Mouse (Mus musculus): ENCODE measurements around the gene Ubqln4. TPM values are rescaled to one million over a fixed set of nuclear protein-coding genes. Genes with fewer than 3 reads are reported as not detected.
A peak's percentile ranks its signal among the peaks of the same experiment; 100 is the strongest.

The Ubqln4 gene
- polyA plus RNA-seq, 1 experiment from 2014 or later, result 84.0 TPM

- Histone ChIP-seq H3K27ac (ENCODE audit: low read depth, low read length) (peak overlapping the region; percentile 80), H3K9ac (ENCODE audit: low read length) (peak overlapping the region; percentile 97), H3K27me3 (ENCODE audit: control insufficient read depth, insufficient read depth, low read length) (no peaks in the 10 kb centered on the region), H3K4me1 (ENCODE audit: control insufficient read depth, insufficient read depth, low read length) (peaks cover 35% of the 10 kb centered on the region), H3K9me3 (ENCODE audit: control insufficient read depth, low read length) (no peaks in the 10 kb centered on the region), H3K4me3 (ENCODE audit: low read depth, low read length) (peak overlapping the region; percentile 80), H3K36me3 (ENCODE audit: control insufficient read depth, insufficient read depth, low read length) (no peaks in the 10 kb centered on the region), H3K4me2 (ENCODE audit: low read depth) (peak overlapping the region; percentile 66)
- ATAC-seq (ENCODE audit: insufficient read depth, low FRiP score, low TSS enrichment) (no peak), DNase-seq (ENCODE audit: low spot score) (peak; percentile 41)
- 6% methylated on average over 11 of the region's 11 CpGs for whole genome bisulfite sequencing
Observed at GRCm38 (mm10) chr3:88530082-88530864, 23.3 kb upstream of the Ubqln4 start.

GRCm38 (mm10) chr3:88531348-88532298, 21.9 kb upstream of the Ubqln4 start:
- H3K9ac ChIP-seq (ENCODE audit: low read length), result peak overlapping the region; percentile 97
- H3K27ac ChIP-seq (ENCODE audit: low read depth, low read length), result peak overlapping the region; percentile 93
- peaks cover 4% of the 10 kb centered on the region for H3K36me3 ChIP-seq (ENCODE audit: control insufficient read depth, insufficient read depth, low read length)
- H3K4me1 ChIP-seq (ENCODE audit: control insufficient read depth, insufficient read depth, low read length), result peaks cover 45% of the 10 kb centered on the region
- no peaks in the 10 kb centered on the region for H3K27me3 ChIP-seq (ENCODE audit: control insufficient read depth, insufficient read depth, low read length)
- peak overlapping the region; percentile 80 for H3K4me3 ChIP-seq (ENCODE audit: low read depth, low read length)
- no peaks in the 10 kb centered on the region for H3K9me3 ChIP-seq (ENCODE audit: control insufficient read depth, low read length)
- DNase-seq (ENCODE audit: low spot score) (peak; percentile 95), ATAC-seq (ENCODE audit: insufficient read depth, low FRiP score, low TSS enrichment) (peak; percentile 80)
- H3K4me2 ChIP-seq (ENCODE audit: low read depth), result peak overlapping the region; percentile 66
- WGBS, result under 1% methylated on average over 55 of the region's 63 CpGs

GRCm38 (mm10) chr3:88532299-88532674, 21.3 kb upstream of the Ubqln4 start, which contains the start of gene Mex3a:
Mex3a (plus strand) TSS chr3:88532395.
- Histone ChIP-seq H3K27me3 (ENCODE audit: control insufficient read depth, insufficient read depth, low read length) (no peaks in the 10 kb centered on the region), H3K36me3 (ENCODE audit: control insufficient read depth, insufficient read depth, low read length) (peaks cover 9% of the 10 kb centered on the region), H3K4me2 (ENCODE audit: low read depth) (peak within 1 kb of the TSS; percentile 66), H3K9ac (ENCODE audit: low read length) (peak within 1 kb of the TSS; percentile 97), H3K27ac (ENCODE audit: low read depth, low read length) (peak within 1 kb of the TSS; percentile 93), H3K4me3 (ENCODE audit: low read depth, low read length) (peak within 1 kb of the TSS; percentile 80), H3K9me3 (ENCODE audit: control insufficient read depth, low read length) (no peaks in the 10 kb centered on the region), H3K4me1 (ENCODE audit: control insufficient read depth, insufficient read depth, low read length) (peaks cover 50% of the 10 kb centered on the region)
- WGBS, result 0% methylated on average over 9 of the region's 31 CpGs
- ATAC-seq (ENCODE audit: insufficient read depth, low FRiP score, low TSS enrichment) (no peak; the same call in 1 of the 2 replicates), DNase-seq (ENCODE audit: low spot score) (no peak)

GRCm38 (mm10) chr3:88532689-88533511, 20.7 kb upstream of the Ubqln4 start:
- under 1% methylated on average over 39 of the region's 40 CpGs for WGBS
- H3K4me1 ChIP-seq (ENCODE audit: control insufficient read depth, insufficient read depth, low read length), result peaks cover 51% of the 10 kb centered on the region

GRCm38 (mm10) chr3:88533706-88534105, 19.9 kb upstream of the Ubqln4 start:
- DNase-seq (ENCODE audit: low spot score), result no peak
- peak overlapping the region; percentile 97 for H3K9ac ChIP-seq (ENCODE audit: low read length)
- H3K9me3 ChIP-seq (ENCODE audit: control insufficient read depth, low read length), result no peaks in the 10 kb centered on the region
- peak overlapping the region; percentile 66 for H3K4me2 ChIP-seq (ENCODE audit: low read depth)
- no peaks in the 10 kb centered on the region for H3K27me3 ChIP-seq (ENCODE audit: control insufficient read depth, insufficient read depth, low read length)
- no peak for ATAC-seq (ENCODE audit: insufficient read depth, low FRiP score, low TSS enrichment)
- H3K4me1 ChIP-seq (ENCODE audit: control insufficient read depth, insufficient read depth, low read length), result peaks cover 56% of the 10 kb centered on the region
- 3% methylated on average over 4 of the region's 5 CpGs for WGBS
- peaks cover 19% of the 10 kb centered on the region for H3K36me3 ChIP-seq (ENCODE audit: control insufficient read depth, insufficient read depth, low read length)
- H3K4me3 ChIP-seq (ENCODE audit: low read depth, low read length), result peak overlapping the region; percentile 80
- peak overlapping the region; percentile 93 for H3K27ac ChIP-seq (ENCODE audit: low read depth, low read length)

More at GRCm38 (mm10) chr3:88532689-88533511, 20.7 kb upstream of the Ubqln4 start:
- no peaks in the 10 kb centered on the region for H3K27me3 ChIP-seq (ENCODE audit: control insufficient read depth, insufficient read depth, low read length)
- peak overlapping the region; percentile 80 for H3K4me3 ChIP-seq (ENCODE audit: low read depth, low read length)
- H3K36me3 ChIP-seq (ENCODE audit: control insufficient read depth, insufficient read depth, low read length), result peaks cover 14% of the 10 kb centered on the region
- peak overlapping the region; percentile 97 for H3K9ac ChIP-seq (ENCODE audit: low read length)
- peak overlapping the region; percentile 66 for H3K4me2 ChIP-seq (ENCODE audit: low read depth)
- DNase-seq (ENCODE audit: low spot score) (peak; percentile 81), ATAC-seq (ENCODE audit: insufficient read depth, low FRiP score, low TSS enrichment) (peak; percentile 14)
- H3K27ac ChIP-seq (ENCODE audit: low read depth, low read length), result peak overlapping the region; percentile 93
- no peaks in the 10 kb centered on the region for H3K9me3 ChIP-seq (ENCODE audit: control insufficient read depth, low read length)

- Histone ChIP-seq H3K9me3 (ENCODE audit: control insufficient read depth, low read length) (no peaks in the 10 kb centered on the region), H3K36me3 (ENCODE audit: control insufficient read depth, insufficient read depth, low read length) (peaks cover 20% of the 10 kb centered on the region), H3K4me3 (ENCODE audit: low read depth, low read length) (peak overlapping the region; percentile 80), H3K4me2 (ENCODE audit: low read depth) (peak overlapping the region; percentile 66), H3K27me3 (ENCODE audit: control insufficient read depth, insufficient read depth, low read length) (no peaks in the 10 kb centered on the region), H3K9ac (ENCODE audit: low read length) (peak overlapping the region; percentile 97), H3K27ac (ENCODE audit: low read depth, low read length) (0 out of 2 replicates have a peak overlapping the region, but pooled peaks have one; percentile 23), H3K4me1 (ENCODE audit: control insufficient read depth, insufficient read depth, low read length) (peaks cover 55% of the 10 kb centered on the region)
- ATAC-seq (ENCODE audit: insufficient read depth, low FRiP score, low TSS enrichment) (no peak), DNase-seq (ENCODE audit: low spot score) (no peak)
- WGBS, result 13% methylated on average over 3 of the region's 3 CpGs
Observed at GRCm38 (mm10) chr3:88535005-88535404, 18.6 kb upstream of the Ubqln4 start.

GRCm38 (mm10) chr3:88535527-88535926, 18.0 kb upstream of the Ubqln4 start:
- Histone ChIP-seq H3K36me3 (ENCODE audit: control insufficient read depth, insufficient read depth, low read length) (peaks cover 23% of the 10 kb centered on the region), H3K4me3 (ENCODE audit: low read depth, low read length) (peak overlapping the region; percentile 80), H3K9me3 (ENCODE audit: control insufficient read depth, low read length) (no peaks in the 10 kb centered on the region), H3K27ac (ENCODE audit: low read depth, low read length) (no peak overlapping the region), H3K4me2 (ENCODE audit: low read depth) (peak overlapping the region; percentile 66), H3K27me3 (ENCODE audit: control insufficient read depth, insufficient read depth, low read length) (no peaks in the 10 kb centered on the region), H3K4me1 (ENCODE audit: control insufficient read depth, insufficient read depth, low read length) (peaks cover 53% of the 10 kb centered on the region), H3K9ac (ENCODE audit: low read length) (peak overlapping the region; percentile 97)
- ATAC-seq (ENCODE audit: insufficient read depth, low FRiP score, low TSS enrichment) (no peak), DNase-seq (ENCODE audit: low spot score) (no peak)
- 48% methylated on average over 4 of the region's 4 CpGs for WGBS
